Mouse (Mus musculus): ENCODE results near the gene Chrm4. TPM values are rescaled to one million over a fixed set of nuclear protein-coding genes. Genes with fewer than 3 reads are reported as not detected.
A peak's percentile ranks its signal among the peaks of the same experiment; 100 is the strongest.

The Chrm4 gene
- total and polyA plus RNA-seq, 2 experiments from 2014 or later = 0.75 to 4.4 TPM

DNA sequence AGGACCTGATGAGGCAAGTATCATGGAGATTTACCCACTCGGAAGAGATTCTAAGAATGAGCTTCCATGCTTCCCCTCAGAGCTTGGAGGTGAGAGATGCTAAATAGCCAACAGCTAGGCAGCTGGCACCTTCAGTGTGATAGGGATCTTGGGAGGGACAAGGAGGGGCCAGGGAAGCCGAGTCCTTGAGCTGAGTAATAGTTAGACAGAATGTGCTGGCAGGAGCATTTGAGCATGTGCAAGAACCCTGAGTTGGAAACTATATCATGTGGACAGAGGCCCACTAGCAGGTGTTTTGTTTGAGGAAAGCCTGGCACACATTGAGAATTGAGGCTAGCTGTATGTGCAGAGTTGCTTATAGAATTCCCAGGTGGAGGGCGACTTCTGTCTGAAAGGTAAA, 14.4 kb upstream of the Chrm4 start:
- Histone ChIP-seq H3K4me3 (ENCODE audit: low read length) (no peak overlapping the region), H3K9me3 (ENCODE audit: low read length) (no peaks in the 10 kb centered on the region), H3K4me2 (ENCODE audit: low read depth, low read length) (no peak overlapping the region), H3K27ac (no peak overlapping the region), H3K9ac (replicated peaks; ENCODE audit: low read length) (no peak overlapping the region), H3K4me1 (ENCODE audit: insufficient read depth, low read length) (no peaks in the 10 kb centered on the region), H3K27me3 (ENCODE audit: insufficient read depth, low read length) (no peaks in the 10 kb centered on the region), H3K36me3 (ENCODE audit: insufficient read depth, low read length) (peaks cover 46% of the 10 kb centered on the region)
- ATAC-seq (no peak), DNase-seq (ENCODE audit: low spot score) (no peak)
- WGBS = 78% methylated on average over 3 of the region's 3 CpGs
- TF ChIP-seq CTCF (IDR thresholded peaks at IDR 0.05; ENCODE audit: low read depth) = no peak

DNA sequence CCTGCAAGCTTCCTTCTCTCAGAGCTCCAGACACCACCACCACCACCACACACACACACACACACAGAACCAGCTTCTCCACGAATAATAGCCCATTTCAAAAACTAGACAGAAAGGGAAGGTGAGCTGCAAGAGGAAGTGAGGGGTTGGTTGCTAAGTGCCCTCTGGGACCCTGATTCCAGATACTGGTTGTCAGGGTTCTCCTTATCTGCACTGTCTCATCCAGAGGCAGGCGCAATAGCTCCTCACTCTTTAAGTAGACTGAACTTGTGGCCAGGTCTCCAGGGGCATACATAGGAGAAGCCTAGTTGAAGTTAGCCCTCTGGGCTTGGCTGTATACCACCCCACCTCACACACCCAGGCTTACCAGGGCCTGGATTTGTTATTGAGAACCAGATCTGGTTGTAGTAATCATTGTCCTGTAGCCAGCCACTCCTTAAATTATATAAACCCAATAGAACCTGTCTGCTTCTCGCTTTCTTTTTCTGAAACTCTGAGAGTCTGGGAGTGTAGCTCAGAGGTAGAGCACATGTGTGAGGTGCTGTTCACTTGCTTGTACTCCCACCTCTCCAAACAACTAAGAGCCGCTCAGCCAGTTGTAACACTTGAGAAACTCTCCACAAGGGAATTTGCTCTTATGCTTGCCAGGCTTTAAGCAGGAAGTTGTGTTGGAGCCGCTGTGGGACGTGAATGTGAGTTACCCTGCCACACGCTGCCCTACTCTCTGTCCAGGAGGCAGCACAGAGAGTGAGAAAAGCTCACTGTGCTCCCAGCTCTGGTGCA, 13.5 kb upstream of the Chrm4 start:
- H3K36me3 ChIP-seq (ENCODE audit: insufficient read depth, low read length) = peaks cover 55% of the 10 kb centered on the region
- no peak overlapping the region for H3K4me2 ChIP-seq (ENCODE audit: low read depth, low read length)
- no peak overlapping the region for H3K4me3 ChIP-seq (ENCODE audit: low read length)
- DNase-seq (ENCODE audit: low spot score) (no peak), ATAC-seq (no peak)
- H3K9ac ChIP-seq (replicated peaks; ENCODE audit: low read length) = no peak overlapping the region
- no peak overlapping the region for H3K27ac ChIP-seq
- WGBS = 78% methylated on average over 7 of the region's 7 CpGs
- H3K9me3 ChIP-seq (ENCODE audit: low read length) = no peaks in the 10 kb centered on the region
- no peaks in the 10 kb centered on the region for H3K4me1 ChIP-seq (ENCODE audit: insufficient read depth, low read length)
- H3K27me3 ChIP-seq (ENCODE audit: insufficient read depth, low read length) = no peaks in the 10 kb centered on the region
- TF ChIP-seq CTCF (IDR thresholded peaks at IDR 0.05; ENCODE audit: low read depth) = no peak

DNA sequence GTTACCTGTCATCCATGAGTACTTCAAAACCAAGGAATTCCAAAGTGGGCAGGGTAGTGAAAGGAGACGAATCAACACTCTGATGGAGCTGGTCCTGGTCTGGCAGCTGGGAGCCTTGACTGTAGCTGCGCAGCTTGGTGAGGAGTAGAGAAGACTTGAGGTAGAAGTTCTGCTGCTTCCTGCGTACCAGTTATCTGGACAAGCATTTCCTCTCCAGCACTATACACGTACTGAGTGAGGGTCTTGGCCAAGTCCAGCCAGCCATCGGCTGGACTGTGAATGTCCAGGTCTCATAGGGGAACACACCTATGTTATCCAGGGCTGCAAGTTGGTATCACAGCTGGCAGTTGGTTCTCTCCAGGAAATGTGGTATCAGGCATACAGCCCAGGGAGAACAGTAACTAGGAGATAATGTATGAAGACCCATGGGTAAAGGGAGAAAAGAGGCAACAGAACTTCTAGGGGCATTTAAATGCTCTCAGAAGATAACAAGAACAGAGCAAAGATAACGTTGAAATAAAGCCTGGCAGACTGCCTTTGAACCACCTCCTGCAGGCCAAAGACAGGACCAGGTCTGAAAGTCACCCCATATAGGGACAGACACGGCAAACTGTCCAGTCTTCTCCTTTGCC, 10.6 kb upstream of the Chrm4 start:
- no peaks in the 10 kb centered on the region for H3K4me1 ChIP-seq (ENCODE audit: insufficient read depth, low read length)
- H3K9ac ChIP-seq (replicated peaks; ENCODE audit: low read length) = no peak overlapping the region
- no peaks in the 10 kb centered on the region for H3K27me3 ChIP-seq (ENCODE audit: insufficient read depth, low read length)
- no peak overlapping the region for H3K27ac ChIP-seq
- DNase-seq (ENCODE audit: low spot score) (no peak), ATAC-seq (no peak)
- no peak for TF ChIP-seq CTCF (IDR thresholded peaks at IDR 0.05; ENCODE audit: low read depth)
- 91% methylated on average over 7 of the region's 7 CpGs for WGBS
- peaks cover 44% of the 10 kb centered on the region for H3K36me3 ChIP-seq (ENCODE audit: insufficient read depth, low read length)
- H3K4me2 ChIP-seq (ENCODE audit: low read depth, low read length) = no peak overlapping the region
- H3K9me3 ChIP-seq (ENCODE audit: low read length) = no peaks in the 10 kb centered on the region
- no peak overlapping the region for H3K4me3 ChIP-seq (ENCODE audit: low read length)

GRCm38 (mm10) chr2:91917096-91917495, 10.0 kb upstream of the Chrm4 start:
- peaks cover 39% of the 10 kb centered on the region for H3K36me3 ChIP-seq (ENCODE audit: insufficient read depth, low read length)
- H3K27ac ChIP-seq = no peak overlapping the region
- no peak for TF ChIP-seq CTCF (IDR thresholded peaks at IDR 0.05; ENCODE audit: low read depth)
- no peak overlapping the region for H3K9ac ChIP-seq (replicated peaks; ENCODE audit: low read length)
- 0 out of 2 replicates have a peak, but pooled peaks cover 1% of the 10 kb centered on the region for H3K27me3 ChIP-seq (ENCODE audit: insufficient read depth, low read length)
- 84% methylated on average over 7 of the region's 7 CpGs for WGBS
- no peak overlapping the region for H3K4me2 ChIP-seq (ENCODE audit: low read depth, low read length)
- no peak overlapping the region for H3K4me3 ChIP-seq (ENCODE audit: low read length)
- H3K9me3 ChIP-seq (ENCODE audit: low read length) = no peaks in the 10 kb centered on the region
- DNase-seq (ENCODE audit: low spot score) (no peak), ATAC-seq (no peak)
- peaks cover 3% of the 10 kb centered on the region; the same call in 1 of the 2 replicates for H3K4me1 ChIP-seq (ENCODE audit: insufficient read depth, low read length)

GRCm38 (mm10) chr2:91920130-91920529, 6.9 kb upstream of the Chrm4 start:
- TF ChIP-seq CTCF (IDR thresholded peaks at IDR 0.05; ENCODE audit: low read depth) = no peak
- Histone ChIP-seq H3K4me1 (ENCODE audit: insufficient read depth, low read length) (peaks cover 5% of the 10 kb centered on the region; the same call in 1 of the 2 replicates), H3K4me3 (ENCODE audit: low read length) (no peak overlapping the region), H3K27ac (no peak overlapping the region), H3K27me3 (ENCODE audit: insufficient read depth, low read length) (peaks cover 13% of the 10 kb centered on the region; the same call in 1 of the 2 replicates), H3K36me3 (ENCODE audit: insufficient read depth, low read length) (peaks cover 16% of the 10 kb centered on the region), H3K4me2 (ENCODE audit: low read depth, low read length) (no peak overlapping the region), H3K9me3 (ENCODE audit: low read length) (no peaks in the 10 kb centered on the region), H3K9ac (replicated peaks; ENCODE audit: low read length) (no peak overlapping the region)
- DNase-seq (ENCODE audit: low spot score) (no peak), ATAC-seq (no peak)
- WGBS = 73% methylated on average over 4 of the region's 4 CpGs

DNA sequence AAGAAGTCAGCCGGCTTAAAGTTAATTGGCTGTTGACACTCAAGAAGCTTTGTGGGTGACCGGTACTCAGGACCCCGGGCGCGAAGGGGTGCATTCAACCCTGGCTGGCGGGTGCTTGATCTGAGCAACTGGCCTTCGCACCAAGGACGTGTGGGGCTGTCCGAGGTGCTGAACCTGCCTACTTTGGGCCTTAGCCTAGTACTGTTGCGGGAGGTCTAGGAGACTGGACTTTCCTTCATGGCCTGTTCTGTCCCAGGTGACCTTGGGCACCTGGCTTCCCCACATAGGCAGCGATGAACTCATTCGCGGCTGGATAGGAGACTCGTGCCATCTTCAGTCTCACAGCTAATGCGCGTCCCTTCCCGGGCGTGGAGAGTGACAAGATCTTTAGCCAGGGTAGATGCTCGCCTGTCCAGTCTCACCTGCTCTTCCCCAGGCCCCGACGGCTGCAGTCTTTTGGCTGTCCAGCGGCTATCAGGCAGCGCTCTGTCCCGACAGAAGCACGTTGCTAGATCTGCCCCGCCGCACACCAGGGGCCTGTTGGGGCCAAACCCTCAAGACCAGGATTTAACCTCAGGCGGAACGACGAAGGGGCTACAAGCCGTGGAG, 5.8 kb upstream of the Chrm4 start:
- Histone ChIP-seq H3K9ac (replicated peaks; ENCODE audit: low read length) (peak overlapping the region; percentile 45), H3K36me3 (ENCODE audit: insufficient read depth, low read length) (peaks cover 16% of the 10 kb centered on the region), H3K4me3 (ENCODE audit: low read length) (peak overlapping the region; percentile 57), H3K9me3 (ENCODE audit: low read length) (no peaks in the 10 kb centered on the region), H3K27ac (no peak overlapping the region), H3K4me1 (ENCODE audit: insufficient read depth, low read length) (peaks cover 5% of the 10 kb centered on the region; the same call in 1 of the 2 replicates), H3K4me2 (ENCODE audit: low read depth, low read length) (peak overlapping the region; percentile 88), H3K27me3 (ENCODE audit: insufficient read depth, low read length) (peaks cover 13% of the 10 kb centered on the region; the same call in 1 of the 2 replicates)
- 4% methylated on average over 31 of the region's 31 CpGs for WGBS
- DNase-seq (ENCODE audit: low spot score) (no peak), ATAC-seq (no peak; the same call in 1 of the 2 replicates)
- no peak for TF ChIP-seq CTCF (IDR thresholded peaks at IDR 0.05; ENCODE audit: low read depth)
